Mouse (Mus musculus) lung, adult 2 months (tissue): ENCODE data around the gene Rngtt.

Experiments used
- CTCF ChIP-seq: fragments of 200-500 bp; IDR thresholded peaks from 2 replicates; pipeline ENCODE4 v1.5.1; 2011; ENCODE audit warnings: mild to moderate bottlenecking, low read length, control low read depth; ENCODE audit not compliant: insufficient read depth
- POLR2A ChIP-seq: fragments of 200-500 bp; IDR thresholded peaks from 2 replicates; pipeline ENCODE4 v1.6.1; 2011; ENCODE audit warnings: low read depth, mild to moderate bottlenecking, control low read depth, low read length, borderline replicate concordance; ENCODE audit errors: extremely low read depth

DNA sequence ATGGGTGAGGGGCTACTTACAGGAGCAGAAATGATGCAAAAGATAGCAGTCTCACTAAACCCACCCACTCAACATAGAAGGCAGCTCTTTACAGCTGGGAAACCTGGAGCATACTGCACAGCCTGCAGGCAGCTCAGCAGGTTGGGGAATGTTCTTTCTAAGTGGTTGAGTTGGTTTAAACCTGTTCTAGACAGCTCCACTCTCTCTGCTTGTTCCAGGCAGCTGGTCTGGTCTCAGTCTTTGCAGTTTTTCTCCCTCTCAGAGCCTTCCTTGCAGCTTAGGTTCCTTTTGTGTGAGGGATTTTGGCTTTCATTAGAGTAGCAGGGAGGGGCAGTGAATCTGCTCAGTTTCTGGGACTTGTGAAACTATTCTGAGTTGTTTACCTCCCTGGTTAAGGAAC, 67.5 kb downstream of the Rngtt start:
- no peak for TF ChIP-seq POLR2A
- TF ChIP-seq CTCF = no peak
